Mouse (Mus musculus) embryonic facial prominence, embryonic 15.5 days (tissue): ENCODE results near the gene Robo3. TPM values are rescaled to one million over a fixed set of nuclear protein-coding genes. Genes with fewer than 3 reads are reported as not detected.

Experiments
- ATAC-seq: fragments of 200-750 bp; cut with Nextera tagmentation; 2 replicates; pipeline ENCODE4 v1.8.0; 2017; ENCODE audit warnings: low read depth, moderate TSS enrichment; ENCODE audit not compliant: insufficient number of reproducible peaks, low FRiP score, low TSS enrichment
- H3K27ac ChIP-seq: fragments of 300-500 bp; sonication (generic); replicated peaks from 2 replicates; pipeline ENCODE4 v1.5.1; 2015; ENCODE audit warnings: mild to moderate bottlenecking, inconsistent platforms
- H3K27me3 ChIP-seq: fragments of 300-500 bp; sonication (generic); 2 replicates; pipeline ENCODE4 v1.6.1; 2015; ENCODE audit warnings: inconsistent platforms
- H3K36me3 ChIP-seq: fragments of 300-500 bp; sonication (generic); 2 replicates; pipeline ENCODE4 v1.6.1; 2015; ENCODE audit warnings: mild to moderate bottlenecking, inconsistent platforms
- H3K4me1 ChIP-seq: fragments of 300-500 bp; sonication (generic); 2 replicates; pipeline ENCODE4 v1.6.1; 2015; ENCODE audit warnings: inconsistent platforms
- H3K4me2 ChIP-seq: fragments of 300-500 bp; sonication (generic); replicated peaks from 2 replicates; pipeline ENCODE4 v1.6.1; 2015; ENCODE audit warnings: mild to moderate bottlenecking, inconsistent platforms
- H3K4me3 ChIP-seq: fragments of 300-500 bp; sonication (generic); replicated peaks from 2 replicates; pipeline ENCODE4 v1.5.1; 2015; ENCODE audit warnings: mild to moderate bottlenecking, inconsistent platforms
- H3K9ac ChIP-seq: fragments of 300-500 bp; sonication (generic); 2 replicates; pipeline ENCODE4 v1.6.1; 2015; ENCODE audit warnings: inconsistent platforms
- H3K9me3 ChIP-seq: fragments of 300-500 bp; sonication (generic); replicated peaks from 2 replicates; pipeline ENCODE4 v1.6.1; 2016; ENCODE audit warnings: inconsistent platforms
- WGBS: fragments of 180-500 bp; shearing (Covaris S2); methylation state at CpG from one replicate; pipeline ENCODE4 v1.1.7; 2015; 5-methylcytosine and 5-hydroxymethylcytosine counted together
- polyA plus RNA-seq: library from polyadenylated mRNA; unstranded; fragments of >200 nt; fragmentation: Nextera tagmentation; extraction: Ambion mirVana; gene quantifications from 2 replicates; pipeline ENCODE4 v1.2.1, GENCODE M21; 2015

The Robo3 gene
- polyA plus RNA-seq, 1 experiment from 2014 or later, result 0.19 TPM

DNA sequence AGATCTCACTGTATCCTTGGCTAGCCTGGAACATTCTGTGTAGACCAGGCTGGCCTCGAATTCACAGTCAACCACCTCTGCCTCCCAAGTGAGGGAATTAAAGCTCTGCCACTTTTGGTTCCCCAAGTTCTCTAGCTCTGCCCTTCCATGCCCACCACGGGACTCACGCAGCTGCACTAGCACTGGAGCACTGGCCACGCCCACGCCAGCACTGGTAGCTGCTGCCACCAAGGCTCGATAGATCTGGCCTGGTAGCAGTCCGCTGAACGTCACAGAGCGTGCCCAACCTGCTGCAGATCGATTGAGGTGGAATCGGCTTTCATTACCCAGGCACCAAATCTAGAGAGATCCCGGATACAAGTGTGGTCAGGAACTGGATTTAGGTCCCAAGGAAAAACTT is 11.8 kb downstream of the Robo3 start:
- no peak for ATAC-seq
- no peak overlapping the region for H3K9ac ChIP-seq

DNA sequence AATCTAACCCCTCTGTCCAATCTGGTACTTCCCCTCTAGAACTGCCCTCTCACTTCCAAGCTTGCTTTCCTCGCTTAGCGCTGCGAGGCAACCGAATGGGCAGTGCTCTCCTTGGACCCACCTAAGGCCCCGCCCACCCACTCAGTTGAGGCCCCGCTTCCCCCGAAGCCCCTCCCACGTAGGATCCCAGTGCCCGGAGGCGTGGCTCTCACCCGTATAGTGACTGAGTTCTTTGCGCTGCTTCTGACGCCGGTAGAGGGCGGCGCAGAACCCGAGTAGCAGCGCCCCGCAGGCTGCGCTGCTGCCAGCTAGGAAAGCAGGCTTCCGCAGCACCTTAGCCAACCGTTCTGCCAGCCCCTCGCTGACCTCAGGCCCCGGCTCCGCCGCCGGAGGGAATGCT is 12.4 kb downstream of the Robo3 start:
- H3K27me3 ChIP-seq, result peaks cover 7% of the 10 kb centered on the region; the same call in 1 of the 2 replicates
- H3K9ac ChIP-seq, result no peak overlapping the region
- peak overlapping the region; percentile 57 for H3K4me2 ChIP-seq
- WGBS, result 2% methylated on average over 27 of the region's 27 CpGs
- no peaks in the 10 kb centered on the region for H3K9me3 ChIP-seq
- H3K27ac ChIP-seq, result no peak overlapping the region
- ATAC-seq, result peak; percentile 72
- peaks cover 9% of the 10 kb centered on the region; the same call in 1 of the 2 replicates for H3K4me1 ChIP-seq
- H3K36me3 ChIP-seq, result no peaks in the 10 kb centered on the region
- peak overlapping the region; percentile 34 for H3K4me3 ChIP-seq

More for the DNA sequence above, 11.8 kb downstream of the Robo3 start:
- Histone ChIP-seq H3K27me3 (peaks cover 7% of the 10 kb centered on the region; the same call in 1 of the 2 replicates), H3K4me1 (peaks cover 9% of the 10 kb centered on the region; the same call in 1 of the 2 replicates), H3K4me3 (peak overlapping the region; percentile 34), H3K4me2 (peak overlapping the region; percentile 57), H3K36me3 (no peaks in the 10 kb centered on the region), H3K27ac (no peak overlapping the region), H3K9me3 (no peaks in the 10 kb centered on the region)
- 21% methylated on average over 12 of the region's 12 CpGs for WGBS

- no peak for ATAC-seq
- 72% methylated on average over 4 of the region's 4 CpGs for WGBS
- Histone ChIP-seq H3K27ac (no peak overlapping the region), H3K9me3 (no peaks in the 10 kb centered on the region), H3K4me1 (peaks cover 9% of the 10 kb centered on the region; the same call in 1 of the 2 replicates), H3K4me2 (no peak overlapping the region), H3K27me3 (peaks cover 7% of the 10 kb centered on the region; the same call in 1 of the 2 replicates), H3K4me3 (no peak overlapping the region), H3K36me3 (no peaks in the 10 kb centered on the region), H3K9ac (no peak overlapping the region)
Measured at GRCm38 (mm10) chr9:37418791-37419190, 14.3 kb downstream of the Robo3 start.

DNA sequence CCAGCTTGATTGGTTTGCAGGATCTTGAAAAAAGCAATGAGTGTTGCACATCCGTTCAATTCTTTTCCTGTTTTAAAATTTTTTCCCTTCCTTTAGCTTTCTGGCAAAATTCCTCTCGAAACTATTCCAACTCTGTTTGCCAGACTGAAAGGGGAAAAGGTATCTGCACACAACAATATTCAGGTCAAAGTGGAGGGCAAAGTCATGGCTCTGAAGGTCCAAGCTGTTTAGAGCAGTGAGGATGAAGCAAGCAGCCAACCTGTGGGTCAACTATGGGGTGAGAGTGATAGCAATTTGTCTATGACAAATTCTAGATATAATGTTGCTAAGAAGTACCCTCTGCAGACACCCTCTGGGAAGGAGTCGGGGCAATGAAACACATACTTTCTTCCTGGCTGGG is 18.4 kb downstream of the Robo3 start:
- no peak for ATAC-seq
- 65% methylated on average over 3 of the region's 3 CpGs for WGBS
- no peak overlapping the region for H3K27ac ChIP-seq

GRCm38 (mm10) chr9:37412989-37413388 is 20.1 kb downstream of the Robo3 start:
- no peak overlapping the region for H3K4me2 ChIP-seq
- no peaks in the 10 kb centered on the region for H3K36me3 ChIP-seq
- no peaks in the 10 kb centered on the region for H3K9me3 ChIP-seq
- H3K4me1 ChIP-seq, result no peaks in the 10 kb centered on the region; the same call in 1 of the 2 replicates
- H3K4me3 ChIP-seq, result no peak overlapping the region
- WGBS, result 51% methylated on average over 3 of the region's 3 CpGs
- H3K27ac ChIP-seq, result no peak overlapping the region
- peaks cover 5% of the 10 kb centered on the region; the same call in 1 of the 2 replicates for H3K27me3 ChIP-seq
- H3K9ac ChIP-seq, result no peak overlapping the region
- ATAC-seq, result no peak

More for the DNA sequence above, 18.4 kb downstream of the Robo3 start:
- H3K4me1 ChIP-seq, result no peaks in the 10 kb centered on the region
- no peaks in the 10 kb centered on the region for H3K27me3 ChIP-seq
- H3K36me3 ChIP-seq, result no peaks in the 10 kb centered on the region
- no peaks in the 10 kb centered on the region for H3K9me3 ChIP-seq
- H3K4me3 ChIP-seq, result no peak overlapping the region
- no peak overlapping the region for H3K9ac ChIP-seq
- no peak overlapping the region for H3K4me2 ChIP-seq

GRCm38 (mm10) chr9:37409698-37410445 is 23.2 kb downstream of the Robo3 start:
- Histone ChIP-seq H3K4me2 (no peak overlapping the region), H3K4me3 (no peak overlapping the region), H3K9ac (no peak overlapping the region), H3K27ac (no peak overlapping the region), H3K36me3 (no peaks in the 10 kb centered on the region), H3K27me3 (peaks cover 18% of the 10 kb centered on the region; the same call in 1 of the 2 replicates), H3K9me3 (no peaks in the 10 kb centered on the region), H3K4me1 (no peaks in the 10 kb centered on the region; the same call in 1 of the 2 replicates)
- no peak for ATAC-seq
- WGBS, result 69% methylated on average over 8 of the region's 8 CpGs

DNA sequence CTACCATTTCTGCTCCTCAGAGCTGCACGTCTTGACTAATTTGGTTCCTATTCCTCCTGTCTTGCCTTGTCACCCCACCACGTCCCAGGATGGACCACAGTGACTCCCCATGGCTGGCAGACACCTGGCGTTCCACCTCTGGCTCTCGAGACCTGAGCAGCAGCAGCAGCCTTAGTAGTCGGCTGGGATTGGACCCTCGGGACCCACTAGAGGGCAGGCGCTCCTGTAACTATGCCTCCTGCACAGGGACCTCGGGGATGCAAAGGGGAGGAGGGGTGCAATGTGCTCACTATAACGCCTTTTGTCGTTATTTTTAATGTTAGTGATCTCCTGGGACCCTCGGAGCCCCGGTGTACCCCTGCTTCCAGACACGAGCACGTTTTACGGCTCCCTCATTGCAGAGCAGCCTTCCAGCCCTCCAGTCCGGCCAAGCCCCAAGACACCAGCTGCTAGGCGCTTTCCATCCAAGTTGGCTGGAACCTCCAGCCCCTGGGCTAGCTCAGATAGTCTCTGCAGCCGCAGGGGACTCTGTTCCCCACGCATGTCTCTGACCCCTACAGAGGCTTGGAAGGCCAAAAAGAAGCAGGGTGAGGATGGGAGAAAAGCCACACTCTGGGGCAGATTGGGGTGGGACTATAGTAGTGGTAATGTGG is 25.1 kb downstream of the Robo3 start:
- Histone ChIP-seq H3K36me3 (no peaks in the 10 kb centered on the region), H3K4me3 (no peak overlapping the region), H3K9me3 (no peaks in the 10 kb centered on the region), H3K4me1 (no peaks in the 10 kb centered on the region; the same call in 1 of the 2 replicates), H3K27me3 (peaks cover 18% of the 10 kb centered on the region), H3K4me2 (no peak overlapping the region), H3K27ac (no peak overlapping the region), H3K9ac (no peak overlapping the region)
- WGBS, result 13% methylated on average over 19 of the region's 19 CpGs
- no peak for ATAC-seq

GRCm38 (mm10) chr9:37406372-37406771 is 26.7 kb downstream of the Robo3 start:
- WGBS, result 0% methylated on average over 1 of the region's 1 CpGs
- Histone ChIP-seq H3K36me3 (no peaks in the 10 kb centered on the region), H3K4me2 (no peak overlapping the region), H3K4me1 (no peaks in the 10 kb centered on the region; the same call in 1 of the 2 replicates), H3K27me3 (peaks cover 18% of the 10 kb centered on the region), H3K27ac (no peak overlapping the region), H3K9ac (no peak overlapping the region), H3K4me3 (no peak overlapping the region), H3K9me3 (no peaks in the 10 kb centered on the region)
- ATAC-seq, result no peak

DNA sequence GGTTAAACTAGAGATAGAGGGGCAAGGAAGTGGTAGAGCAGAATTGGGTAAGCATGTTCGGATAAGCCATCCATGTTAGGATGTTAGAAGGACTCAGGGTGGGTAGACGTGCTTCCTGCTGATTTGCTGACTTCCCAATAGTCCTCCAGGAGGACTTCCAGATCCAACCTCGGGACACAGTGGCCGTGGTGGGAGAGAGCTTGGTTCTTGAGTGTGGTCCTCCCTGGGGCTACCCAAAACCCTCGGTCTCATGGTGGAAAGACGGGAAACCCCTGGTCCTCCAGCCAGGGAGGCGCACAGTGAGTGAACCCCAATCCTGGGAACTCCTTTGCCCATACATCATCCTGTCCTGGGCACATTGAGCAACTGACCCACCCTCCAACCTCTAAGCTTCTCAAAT is 30.0 kb downstream of the Robo3 start:
- no peaks in the 10 kb centered on the region for H3K9me3 ChIP-seq
- no peak overlapping the region for H3K4me2 ChIP-seq
- H3K36me3 ChIP-seq, result no peaks in the 10 kb centered on the region
- no peak overlapping the region for H3K9ac ChIP-seq
- H3K4me3 ChIP-seq, result peak overlapping the region; percentile 18; the same call in 1 of the 2 replicates
- H3K4me1 ChIP-seq, result no peaks in the 10 kb centered on the region
- ATAC-seq, result no peak
- no peak overlapping the region for H3K27ac ChIP-seq
- peaks cover 13% of the 10 kb centered on the region; the same call in 1 of the 2 replicates for H3K27me3 ChIP-seq
- 86% methylated on average over 7 of the region's 7 CpGs for whole genome bisulfite sequencing

DNA sequence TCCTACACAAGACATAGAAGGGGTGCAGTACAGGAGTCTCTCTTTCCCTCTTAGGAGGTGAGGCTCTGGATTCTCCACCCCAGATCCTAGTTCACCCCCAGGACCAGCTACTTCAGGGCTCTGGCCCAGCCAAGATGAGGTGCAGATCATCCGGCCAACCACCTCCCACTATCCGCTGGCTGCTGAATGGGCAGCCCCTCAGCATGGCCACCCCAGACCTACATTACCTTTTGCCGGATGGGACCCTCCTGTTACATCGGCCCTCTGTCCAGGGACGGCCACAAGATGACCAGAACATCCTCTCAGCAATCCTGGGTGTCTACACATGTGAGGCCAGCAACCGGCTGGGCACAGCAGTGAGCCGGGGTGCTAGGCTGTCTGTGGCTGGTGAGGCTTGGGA is 30.5 kb downstream of the Robo3 start:
- Histone ChIP-seq H3K27me3 (peaks cover 13% of the 10 kb centered on the region; the same call in 1 of the 2 replicates), H3K4me3 (peak overlapping the region; percentile 18; the same call in 1 of the 2 replicates), H3K27ac (no peak overlapping the region), H3K4me2 (no peak overlapping the region), H3K9ac (no peak overlapping the region), H3K36me3 (no peaks in the 10 kb centered on the region), H3K9me3 (no peaks in the 10 kb centered on the region), H3K4me1 (no peaks in the 10 kb centered on the region)
- ATAC-seq, result no peak
- WGBS, result 88% methylated on average over 7 of the region's 7 CpGs

DNA sequence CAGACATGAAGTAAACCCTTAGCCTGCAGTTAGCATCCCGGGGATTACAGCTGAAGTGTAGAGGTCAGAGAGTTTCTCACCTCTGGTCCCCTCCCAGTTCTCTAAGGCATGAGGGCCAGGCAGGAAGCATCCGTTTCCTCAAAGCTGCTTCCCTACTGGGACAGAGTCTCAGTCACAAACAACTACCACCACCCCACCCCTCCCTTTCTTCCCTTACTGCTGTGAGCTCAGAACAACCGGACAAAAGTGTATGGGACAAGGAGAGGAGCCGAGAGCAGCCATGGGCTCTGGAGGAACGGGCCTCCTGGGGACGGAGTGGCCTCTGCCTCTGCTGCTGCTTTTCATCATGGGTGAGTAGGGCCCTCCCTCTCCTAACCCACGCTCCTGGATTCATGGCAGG is 31.2 kb downstream of the Robo3 start, which contains the start of gene Robo4:
TSS of gene Robo4 (plus strand) at position 96 of the 400 bp plus-strand sequence.
- peak within 1 kb of the TSS; percentile 18; the same call in 1 of the 2 replicates for H3K4me3 ChIP-seq
- no peaks in the 10 kb centered on the region for H3K36me3 ChIP-seq
- ATAC-seq, result no peak
- no peak within 1 kb of the TSS for H3K4me2 ChIP-seq
- no peaks in the 10 kb centered on the region for H3K4me1 ChIP-seq
- no peaks in the 10 kb centered on the region for H3K9me3 ChIP-seq
- no peak within 1 kb of the TSS for H3K9ac ChIP-seq
- peaks cover 7% of the 10 kb centered on the region; the same call in 1 of the 2 replicates for H3K27me3 ChIP-seq
- 26% methylated on average over 7 of the region's 7 CpGs for WGBS
- no peak within 1 kb of the TSS for H3K27ac ChIP-seq
